Mouse (Mus musculus) ES-E14 (cell line): ENCODE measurements at regions not wholly inside any gene's neighbourhood (a gene's known extent, or its start where the extent isn't known, plus 50 kb on each side); places are given as distances from the start of the nearest gene placed in this dataset.

Experiments used
- CHD2 ChIP-seq: IDR thresholded peaks from 2 replicates; pipeline ENCODE4 v1.6.1; 2014; ENCODE audit warnings: mild to moderate bottlenecking, low read depth, low read length, inconsistent platforms
- HCFC1 ChIP-seq: IDR thresholded peaks from 2 replicates; pipeline ENCODE4 v1.6.1; 2012; ENCODE audit warnings: low read length, inconsistent platforms, borderline replicate concordance; ENCODE audit not compliant: insufficient read depth
- MAFK ChIP-seq: IDR thresholded peaks from 2 replicates; pipeline ENCODE4 v1.6.1; 2014; ENCODE audit warnings: mild to moderate bottlenecking, low read depth, low read length, inconsistent platforms; ENCODE audit not compliant: insufficient read depth
- ZC3H11A ChIP-seq: IDR thresholded peaks from 2 replicates; pipeline ENCODE4 v1.6.1; 2012; ENCODE audit warnings: low read depth, mild to moderate bottlenecking, inconsistent platforms, low read length, borderline replicate concordance
- ZNF384 ChIP-seq: IDR thresholded peaks from 2 replicates; pipeline ENCODE4 v1.6.1; 2012; ENCODE audit warnings: low read depth, low read length, inconsistent platforms

- TF ChIP-seq CHD2: no peak
- no peak for TF ChIP-seq MAFK
- no peak for TF ChIP-seq HCFC1
- TF ChIP-seq ZNF384: no peak
- TF ChIP-seq ZC3H11A: no peak
Measured at GRCm38 (mm10) chr3:118494611-118495010, 67.3 kb upstream of the Dpyd start.
